Mouse (Mus musculus) embryonic facial prominence, embryonic 15.5 days (tissue): ENCODE results near the gene Lefty2. TPM values are rescaled to one million over a fixed set of nuclear protein-coding genes. Genes with fewer than 3 reads are reported as not detected.

Source experiments
- ATAC-seq: fragments of 200-750 bp; cut with Nextera tagmentation; 2 replicates; pipeline ENCODE4 v1.8.0; 2017; ENCODE audit warnings: low read depth, moderate TSS enrichment; ENCODE audit not compliant: insufficient number of reproducible peaks, low FRiP score, low TSS enrichment
- H3K27ac ChIP-seq: fragments of 300-500 bp; sonication (generic); replicated peaks from 2 replicates; pipeline ENCODE4 v1.5.1; 2015; ENCODE audit warnings: mild to moderate bottlenecking, inconsistent platforms
- H3K27me3 ChIP-seq: fragments of 300-500 bp; sonication (generic); 2 replicates; pipeline ENCODE4 v1.6.1; 2015; ENCODE audit warnings: inconsistent platforms
- H3K36me3 ChIP-seq: fragments of 300-500 bp; sonication (generic); 2 replicates; pipeline ENCODE4 v1.6.1; 2015; ENCODE audit warnings: mild to moderate bottlenecking, inconsistent platforms
- H3K4me1 ChIP-seq: fragments of 300-500 bp; sonication (generic); 2 replicates; pipeline ENCODE4 v1.6.1; 2015; ENCODE audit warnings: inconsistent platforms
- H3K4me2 ChIP-seq: fragments of 300-500 bp; sonication (generic); replicated peaks from 2 replicates; pipeline ENCODE4 v1.6.1; 2015; ENCODE audit warnings: mild to moderate bottlenecking, inconsistent platforms
- H3K4me3 ChIP-seq: fragments of 300-500 bp; sonication (generic); replicated peaks from 2 replicates; pipeline ENCODE4 v1.5.1; 2015; ENCODE audit warnings: mild to moderate bottlenecking, inconsistent platforms
- H3K9ac ChIP-seq: fragments of 300-500 bp; sonication (generic); 2 replicates; pipeline ENCODE4 v1.6.1; 2015; ENCODE audit warnings: inconsistent platforms
- H3K9me3 ChIP-seq: fragments of 300-500 bp; sonication (generic); replicated peaks from 2 replicates; pipeline ENCODE4 v1.6.1; 2016; ENCODE audit warnings: inconsistent platforms
- WGBS: fragments of 180-500 bp; shearing (Covaris S2); methylation state at CpG from one replicate; pipeline ENCODE4 v1.1.7; 2015; 5-methylcytosine and 5-hydroxymethylcytosine counted together
- polyA plus RNA-seq: library from polyadenylated mRNA; unstranded; fragments of >200 nt; fragmentation: Nextera tagmentation; extraction: Ambion mirVana; gene quantifications from 2 replicates; pipeline ENCODE4 v1.2.1, GENCODE M21; 2015

Lefty2 gene
- 0.24 and 0.32 TPM in 2 replicates for polyA plus RNA-seq

- no peak within 1 kb of the TSS for H3K4me2 ChIP-seq
- H3K4me3 ChIP-seq, result no peak within 1 kb of the TSS
- H3K27ac ChIP-seq, result no peak within 1 kb of the TSS
- no peaks in the 10 kb centered on the region for H3K9me3 ChIP-seq
- H3K36me3 ChIP-seq, result no peaks in the 10 kb centered on the region
- no peak for ATAC-seq
- H3K27me3 ChIP-seq, result peaks cover 42% of the 10 kb centered on the region
- 46% methylated on average over 10 of the region's 10 CpGs for WGBS
- no peak within 1 kb of the TSS for H3K9ac ChIP-seq
- H3K4me1 ChIP-seq, result peaks cover 13% of the 10 kb centered on the region
These were observed at the start of gene Lefty2 for GRCm38 (mm10) chr1:180892808-180893207. Lefty2 (plus strand) TSS chr1:180893108.

- Histone ChIP-seq H3K9ac (peak overlapping the region; percentile 39), H3K27me3 (no peaks in the 10 kb centered on the region), H3K4me2 (peak overlapping the region; percentile 65), H3K27ac (peak overlapping the region; percentile 100), H3K4me1 (peaks cover 42% of the 10 kb centered on the region), H3K36me3 (no peaks in the 10 kb centered on the region), H3K9me3 (no peaks in the 10 kb centered on the region), H3K4me3 (peak overlapping the region; percentile 37)
- peak; percentile 61 for ATAC-seq
- under 1% methylated on average over 9 of the region's 9 CpGs for WGBS
These were observed 44.8 kb upstream of the Lefty2 start for GRCm38 (mm10) chr1:180848114-180848510.

- Histone ChIP-seq H3K4me3 (peak overlapping the region; percentile 37), H3K9me3 (no peaks in the 10 kb centered on the region), H3K4me1 (peaks cover 42% of the 10 kb centered on the region), H3K27ac (peak overlapping the region; percentile 100), H3K36me3 (no peaks in the 10 kb centered on the region), H3K27me3 (no peaks in the 10 kb centered on the region), H3K9ac (peak overlapping the region; percentile 39; the same call in 1 of the 2 replicates), H3K4me2 (peak overlapping the region; percentile 65)
- 9% methylated on average over 11 of the region's 11 CpGs for WGBS
- no peak for ATAC-seq
These were observed 44.2 kb upstream of the Lefty2 start for GRCm38 (mm10) chr1:180848511-180849241.

GRCm38 (mm10) chr1:180849701-180850301 is 43.1 kb upstream of the Lefty2 start:
- H3K9ac ChIP-seq, result peak overlapping the region; percentile 50; the same call in 1 of the 2 replicates
- H3K4me3 ChIP-seq, result peak overlapping the region; percentile 87
- H3K4me1 ChIP-seq, result peaks cover 42% of the 10 kb centered on the region
- H3K27me3 ChIP-seq, result no peaks in the 10 kb centered on the region
- no peak for ATAC-seq
- peak overlapping the region; percentile 69 for H3K4me2 ChIP-seq
- WGBS, result 25% methylated on average over 11 of the region's 11 CpGs
- H3K36me3 ChIP-seq, result 0 out of 2 replicates have a peak, but pooled peaks cover 1% of the 10 kb centered on the region
- peak overlapping the region; percentile 100 for H3K27ac ChIP-seq
- H3K9me3 ChIP-seq, result no peaks in the 10 kb centered on the region

GRCm38 (mm10) chr1:180850316-180851270 is 42.3 kb upstream of the Lefty2 start, which contains the start of gene Sde2:
Sde2 (plus strand) TSS chr1:180851127.
- Histone ChIP-seq H3K27me3 (no peaks in the 10 kb centered on the region), H3K4me3 (peak within 1 kb of the TSS; percentile 87), H3K4me1 (peaks cover 42% of the 10 kb centered on the region), H3K36me3 (peaks cover 9% of the 10 kb centered on the region; the same call in 1 of the 2 replicates), H3K9me3 (no peaks in the 10 kb centered on the region), H3K4me2 (peak within 1 kb of the TSS; percentile 69), H3K27ac (peak within 1 kb of the TSS; percentile 100), H3K9ac (peak within 1 kb of the TSS; percentile 89)
- under 1% methylated on average over 77 of the region's 77 CpGs for WGBS
- ATAC-seq, result peak; percentile 98

GRCm38 (mm10) chr1:180858763-180859162 is 34.1 kb upstream of the Lefty2 start:
- H3K27me3 ChIP-seq, result no peaks in the 10 kb centered on the region
- H3K9me3 ChIP-seq, result no peaks in the 10 kb centered on the region
- no peak overlapping the region for H3K4me3 ChIP-seq
- H3K27ac ChIP-seq, result no peak overlapping the region
- no peak overlapping the region for H3K9ac ChIP-seq
- peaks cover 86% of the 10 kb centered on the region for H3K36me3 ChIP-seq
- H3K4me1 ChIP-seq, result no peaks in the 10 kb centered on the region
- no peak overlapping the region for H3K4me2 ChIP-seq
- no peak for ATAC-seq

GRCm38 (mm10) chr1:180860030-180860429 is 32.9 kb upstream of the Lefty2 start:
- Histone ChIP-seq H3K9ac (no peak overlapping the region), H3K36me3 (peaks cover 93% of the 10 kb centered on the region), H3K4me1 (no peaks in the 10 kb centered on the region), H3K4me3 (no peak overlapping the region), H3K4me2 (no peak overlapping the region), H3K27me3 (no peaks in the 10 kb centered on the region), H3K27ac (no peak overlapping the region), H3K9me3 (no peaks in the 10 kb centered on the region)
- 90% methylated on average over 6 of the region's 6 CpGs for WGBS
- no peak for ATAC-seq

- Histone ChIP-seq H3K4me1 (no peaks in the 10 kb centered on the region), H3K27ac (no peak overlapping the region), H3K9ac (no peak overlapping the region), H3K4me3 (no peak overlapping the region), H3K4me2 (no peak overlapping the region), H3K9me3 (no peaks in the 10 kb centered on the region), H3K27me3 (no peaks in the 10 kb centered on the region), H3K36me3 (peaks cover 85% of the 10 kb centered on the region)
- 10% methylated on average over 1 of the region's 1 CpGs for WGBS
- ATAC-seq, result no peak
These were observed 29.3 kb upstream of the Lefty2 start for GRCm38 (mm10) chr1:180863606-180864005.

- Histone ChIP-seq H3K27ac (no peak overlapping the region), H3K36me3 (peaks cover 64% of the 10 kb centered on the region), H3K4me3 (no peak overlapping the region), H3K4me2 (no peak overlapping the region), H3K27me3 (no peaks in the 10 kb centered on the region), H3K9me3 (no peaks in the 10 kb centered on the region), H3K9ac (no peak overlapping the region), H3K4me1 (no peaks in the 10 kb centered on the region)
- ATAC-seq, result no peak
- WGBS, result 93% methylated on average over 7 of the region's 7 CpGs
These were observed 26.9 kb upstream of the Lefty2 start for GRCm38 (mm10) chr1:180866001-180866400.

- no peak overlapping the region for H3K27ac ChIP-seq
- no peaks in the 10 kb centered on the region for H3K9me3 ChIP-seq
- H3K36me3 ChIP-seq, result peaks cover 27% of the 10 kb centered on the region
- WGBS, result 62% methylated on average over 13 of the region's 13 CpGs
- ATAC-seq, result no peak
- H3K9ac ChIP-seq, result no peak overlapping the region
- no peak overlapping the region for H3K4me3 ChIP-seq
- no peaks in the 10 kb centered on the region for H3K27me3 ChIP-seq
- no peaks in the 10 kb centered on the region for H3K4me1 ChIP-seq
- no peak overlapping the region for H3K4me2 ChIP-seq
These were observed 22.7 kb upstream of the Lefty2 start for GRCm38 (mm10) chr1:180870122-180870650.
